Mouse (Mus musculus): ENCODE results near the gene Mov10.
A peak's percentile ranks its signal among the peaks of the same experiment; 100 is the strongest.

- TF ChIP-seq EP300 (optimal IDR thresholded peaks at IDR 0.05) = no peak
- peak; percentile 12; the same call in 1 of the 2 replicates for TF ChIP-seq CTCF (IDR thresholded peaks at IDR 0.05; ENCODE audit: low read depth)
Measured at GRCm38 (mm10) chr3:104817481-104817990, 827 bp downstream of the Mov10 start.

Data from stomach, postnatal 0 days (tissue).